Comparison of ENCODE assay signal across 24 mouse cellular contexts in the genomic region with DNA sequence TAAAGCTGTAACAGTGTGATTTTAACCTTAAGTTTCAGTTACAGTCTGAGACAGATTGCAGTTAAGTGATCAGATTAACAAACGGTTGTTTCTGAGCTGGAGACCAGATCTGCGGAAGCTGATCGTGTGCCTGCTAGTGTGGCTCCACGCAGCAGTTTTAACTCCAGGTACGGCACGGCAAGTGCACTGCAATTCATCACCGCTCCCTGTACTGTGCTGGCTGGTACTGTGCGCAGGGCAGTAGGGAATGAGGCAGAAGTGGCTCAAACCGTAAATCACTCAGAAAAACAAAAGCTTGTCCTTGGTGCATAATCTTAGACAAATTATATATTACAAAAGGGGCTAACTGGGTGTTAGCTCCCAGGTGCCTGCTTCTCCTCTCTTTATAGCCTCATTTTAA. TPM values are rescaled to one million over a fixed set of nuclear protein-coding genes. Genes with fewer than 3 reads are reported as not detected.
DNase-seq lines count a peak whose midpoint lies in the region; ATAC-seq lines count a peak whose summit lies in the region.
"Had no signal": no experiment of that assay in that cellular context is flagged by ENCODE, and none has a peak within 500 bp of the region (broad histone marks: within the 10 kb centered on the region; RNA-seq: fewer than 3 reads in every experiment).

No protein-coding gene starts in this region.

- intact Hi-C loops in heart, postnatal 14 days (cut with DNase I) = loop anchor here (2.0 kb wide), 1 partner anchor 79 kb away; no protein-coding TSS in a partner anchor

- ATAC-seq in neural tube, embryonic 11.5 days (ENCODE audit: insufficient read depth, low FRiP score, low TSS enrichment) = no peak
- peak; percentile 57 for ATAC-seq in intestine, embryonic 16.5 days
- no peak for ATAC-seq in megakaryocyte-erythroid progenitor cell, adult 5-6 weeks (replicated peaks; ENCODE audit: low FRiP score, low TSS enrichment, poor library complexity, severe bottlenecking)
- ATAC-seq: CD4-positive, CD25-positive, alpha-beta regulatory T cell, adult 4 months had no signal

- peak; percentile 24 for DNase-seq in heart, adult 11 months
- DNase-seq in heart, postnatal 14 days = no peak
- DNase-seq in neural tube, embryonic 11.5 days (ENCODE audit: low spot score) = peak; percentile 18
- no peak for DNase-seq in neural tube, embryonic 10.5 days (ENCODE audit: extremely low spot score, low spot score)
- DNase-seq in thymus, postnatal 4 days = no peak
- DNase-seq: adrenal gland, postnatal 25 days; cerebellum, adult 18-20 months; heart, postnatal 10 days; kidney, adult 9 months; kidney, postnatal 10 days; lung, embryonic 14.5 days; lung, postnatal 14 days; spleen, adult 18-20 months; thymus, adult 2 months; thymus, postnatal 36 days had no signal

- no peak overlapping the region for H3K9ac ChIP-seq in neural tube, embryonic 11.5 days (ENCODE audit: low read length)
- H3K9ac ChIP-seq in intestine, embryonic 16.5 days (ENCODE audit: low read depth, low read length) = no peak overlapping the region
- H3K9ac ChIP-seq: embryonic facial prominence, embryonic 12.5 days; hindbrain, embryonic 15.5 days; limb, embryonic 12.5 days; liver, embryonic 15.5 days; lung, embryonic 14.5 days had no signal

- 0 out of 2 replicates have a peak overlapping the region, but pooled peaks have one; percentile 5 for H3K4me2 ChIP-seq in neural tube, embryonic 11.5 days (ENCODE audit: low read depth)
- no peak overlapping the region for H3K4me2 ChIP-seq in intestine, embryonic 16.5 days (ENCODE audit: low read depth, low read length)
- H3K4me2 ChIP-seq: embryonic facial prominence, embryonic 12.5 days; liver, embryonic 15.5 days; lung, embryonic 14.5 days; midbrain, embryonic 11.5 days had no signal

- H3K9me3 ChIP-seq in neural tube, embryonic 11.5 days (ENCODE audit: control insufficient read depth, low read length) = no peaks in the 10 kb centered on the region
- no peaks in the 10 kb centered on the region for H3K9me3 ChIP-seq in intestine, embryonic 16.5 days (ENCODE audit: control insufficient read depth, low read length)
- H3K9me3 ChIP-seq: embryonic facial prominence, embryonic 12.5 days; heart, embryonic 13.5 days; hindbrain, embryonic 15.5 days; limb, embryonic 12.5 days; liver, embryonic 15.5 days had no signal

- no peaks in the 10 kb centered on the region for H3K36me3 ChIP-seq in neural tube, embryonic 11.5 days (ENCODE audit: control insufficient read depth, insufficient read depth, low read length)
- 0 out of 2 replicates have a peak, but pooled peaks cover 2% of the 10 kb centered on the region for H3K36me3 ChIP-seq in intestine, embryonic 16.5 days (ENCODE audit: control insufficient read depth, insufficient read depth, low read length)
- H3K36me3 ChIP-seq: hindbrain, embryonic 15.5 days had no signal

- peaks cover 20% of the 10 kb centered on the region for H3K4me1 ChIP-seq in neural tube, embryonic 11.5 days (ENCODE audit: control insufficient read depth, insufficient read depth, low read length)
- H3K4me1 ChIP-seq in intestine, embryonic 16.5 days (ENCODE audit: control insufficient read depth, insufficient read depth, low read length) = peaks cover 6% of the 10 kb centered on the region
- H3K4me1 ChIP-seq: liver, embryonic 15.5 days had no signal

- 42% methylated on average over 9 of the region's 9 CpGs for WGBS in neural tube, embryonic 11.5 days
- WGBS in intestine, embryonic 16.5 days = 46% methylated on average over 9 of the region's 9 CpGs

- no peak overlapping the region for H3K4me3 ChIP-seq in neural tube, embryonic 11.5 days (ENCODE audit: low read depth, low read length)
- no peak overlapping the region for H3K4me3 ChIP-seq in intestine, embryonic 16.5 days (ENCODE audit: low read length)
- H3K4me3 ChIP-seq: embryonic facial prominence, embryonic 12.5 days; hindbrain, embryonic 15.5 days; limb, embryonic 12.5 days; liver, embryonic 15.5 days had no signal

- no peaks in the 10 kb centered on the region for H3K27me3 ChIP-seq in neural tube, embryonic 11.5 days (ENCODE audit: control insufficient read depth, insufficient read depth, low read length)
- H3K27me3 ChIP-seq in intestine, embryonic 16.5 days (replicated peaks; ENCODE audit: control insufficient read depth, insufficient read depth, low read length) = no peaks in the 10 kb centered on the region
- H3K27me3 ChIP-seq: embryonic facial prominence, embryonic 12.5 days; heart, embryonic 13.5 days; hindbrain, embryonic 15.5 days; limb, embryonic 12.5 days; liver, embryonic 15.5 days had no signal

- no peak overlapping the region for H3K27ac ChIP-seq in neural tube, embryonic 11.5 days (ENCODE audit: low read depth, low read length)
- H3K27ac ChIP-seq in intestine, embryonic 16.5 days (ENCODE audit: low read length) = no peak overlapping the region
- H3K27ac ChIP-seq: embryonic facial prominence, embryonic 12.5 days; heart, embryonic 13.5 days; limb, embryonic 12.5 days; liver, embryonic 15.5 days had no signal

RNA-seq across cellular contexts. Expression of a gene that starts 59.2 kb away (rescaled TPM):
- total RNA-seq in heart, postnatal 14 days (2021) = 10 to 100 TPM; 75.6 to 78.4 TPM
- 86.5 and 91.6 TPM in 2 replicates for polyA plus RNA-seq in neural tube, embryonic 11.5 days (2014; fragmentation: Nextera tagmentation; extraction: Ambion mirVana)
- 89.8 and 90.8 TPM in 2 replicates for polyA plus RNA-seq in intestine, embryonic 16.5 days (2015; fragmentation: Nextera tagmentation; extraction: Ambion mirVana)
- 58.0 and 66.0 TPM in 2 replicates for total RNA-seq in megakaryocyte-erythroid progenitor cell, adult 5-6 weeks (2014; fragmentation: Nextera tagmentation)
- total RNA-seq in megakaryocyte-erythroid progenitor cell, adult 5-6 weeks (2017) = 83.4 and 118 TPM in 2 replicates

RNA-seq across cellular contexts. Expression of a gene that starts 59.4 kb away (rescaled TPM):
- total RNA-seq in heart, postnatal 14 days (2021) = 10 to 100 TPM; 27.6 to 28.0 TPM
- polyA plus RNA-seq in neural tube, embryonic 11.5 days (2014; fragmentation: Nextera tagmentation; extraction: Ambion mirVana) = 6.0 and 6.9 TPM in 2 replicates
- 1.9 and 2.2 TPM in 2 replicates for polyA plus RNA-seq in intestine, embryonic 16.5 days (2015; fragmentation: Nextera tagmentation; extraction: Ambion mirVana)
- 75.0 and 84.0 TPM in 2 replicates for total RNA-seq in megakaryocyte-erythroid progenitor cell, adult 5-6 weeks (2014; fragmentation: Nextera tagmentation)
- 7.8 and 24.5 TPM in 2 replicates for total RNA-seq in megakaryocyte-erythroid progenitor cell, adult 5-6 weeks (2017)

Comparison
In these comparisons a context has a peak if more than half of its experiments do, and no peak if none do; other contexts are left out.
1. DNase-seq: peak in heart, adult 11 months (single experiment) and neural tube, embryonic 11.5 days (single experiment); none in heart, postnatal 14 days (0 of 2), neural tube, embryonic 10.5 days (single experiment) and thymus, postnatal 4 days (single experiment).